Mouse (Mus musculus) gastrocnemius, postnatal 14 days (tissue): ENCODE results near the gene Ltf. TPM values are rescaled to one million over a fixed set of nuclear protein-coding genes. Genes with fewer than 3 reads are reported as not detected.

ENCODE experiments used
- DNase-seq: peaks from one replicate; pipeline ENCODE4 v3.0.0; 2021; ENCODE audit warnings: mixed read lengths
- intact Hi-C: fragments of 180-260 bp; cut with DNase I; formaldehyde crosslinking; loops from one replicate; pipeline ENCODE4 v1.15.1; 2025; ENCODE audit warnings: low total_unique reads
- long read RNA-seq, 2 experiments: library from polyadenylated mRNA; stranded (forward); transcript quantifications; one replicate each; pipeline ENCODE4 v2.0.0; 2021
- total RNA-seq, 2 experiments: library from RNA; stranded (reverse); gene quantifications; 2 replicates each; pipeline ENCODE4 v1.2.3; 2021

Ltf gene
- under 1 TPM; 0.24 to 0.27 TPM for total RNA-seq
- long read RNA-seq, experiment 1 = 0 reads
- long read RNA-seq, experiment 2 = 0 reads

- no peak for DNase-seq
- intact Hi-C loops = no loop called here
These were observed at the start of gene Ltf for GRCm38 (mm10) chr9:111019022-111019421. TSS of gene Ltf (plus strand) at chr9:111019271.

- DNase-seq = no peak
- intact Hi-C loops = no loop called here
These were observed 39.7 kb upstream of the Ltf start for GRCm38 (mm10) chr9:110979411-110979810.

- DNase-seq = no peak
- intact Hi-C loops = no loop called here
These were observed 36.7 kb upstream of the Ltf start for GRCm38 (mm10) chr9:110982351-110982750.

GRCm38 (mm10) chr9:110984096-110984495 lies 35.0 kb upstream of the Ltf start:
- intact Hi-C loops = no loop called here
- no peak for DNase-seq

GRCm38 (mm10) chr9:110985541-110985940 lies 33.5 kb upstream of the Ltf start:
- intact Hi-C loops = no loop called here
- DNase-seq = no peak

GRCm38 (mm10) chr9:110985951-110986350 lies 33.1 kb upstream of the Ltf start:
- intact Hi-C loops = no loop called here

GRCm38 (mm10) chr9:110987331-110987730 lies 31.7 kb upstream of the Ltf start:
- DNase-seq = no peak
- intact Hi-C loops = no loop called here

More at GRCm38 (mm10) chr9:110985951-110986350, 33.1 kb upstream of the Ltf start:
- DNase-seq = no peak

GRCm38 (mm10) chr9:110988078-110988477 lies 31.0 kb upstream of the Ltf start:
- no peak for DNase-seq
- intact Hi-C loops = no loop called here

GRCm38 (mm10) chr9:110989141-110989540 lies 29.9 kb upstream of the Ltf start:
- intact Hi-C loops = no loop called here
- DNase-seq = no peak

GRCm38 (mm10) chr9:110989543-110989942 lies 29.5 kb upstream of the Ltf start:
- DNase-seq = no peak

GRCm38 (mm10) chr9:110990204-110990603 lies 28.9 kb upstream of the Ltf start, which contains the start of gene Rtp3:
TSS of gene Rtp3 (minus strand) at chr9:110990583.
- DNase-seq = peak; percentile 23

More at GRCm38 (mm10) chr9:110989543-110989942, 29.5 kb upstream of the Ltf start:
- intact Hi-C loops = no loop called here

GRCm38 (mm10) chr9:110993281-110993709 lies 25.8 kb upstream of the Ltf start:
- intact Hi-C loops = no loop called here

More at GRCm38 (mm10) chr9:110990204-110990603, 28.9 kb upstream of the Ltf start, which contains the start of gene Rtp3:
- intact Hi-C loops = no loop called here

GRCm38 (mm10) chr9:110994716-110995172 lies 24.3 kb upstream of the Ltf start:
- intact Hi-C loops = loop anchor here (5.0 kb wide), 1 partner anchor 43 kb away; no protein-coding TSS in a partner anchor
- peak; percentile 66 for DNase-seq

More at GRCm38 (mm10) chr9:110993281-110993709, 25.8 kb upstream of the Ltf start:
- DNase-seq = no peak

- intact Hi-C loops = loop anchor here (5.0 kb wide), 1 partner anchor 40 kb away; no protein-coding TSS in a partner anchor
- peak; percentile 75 for DNase-seq
These were observed 21.8 kb upstream of the Ltf start for GRCm38 (mm10) chr9:110997245-110997644.

GRCm38 (mm10) chr9:110999056-110999455 lies 20.0 kb upstream of the Ltf start:
- intact Hi-C loops = loop anchor here (2.0 to 5.0 kb wide), 2 partner anchors 38 to 72 kb away; no protein-coding TSS in a partner anchor
- no peak for DNase-seq

GRCm38 (mm10) chr9:110999856-111000255 lies 19.2 kb upstream of the Ltf start:
- intact Hi-C loops = loop anchor here (2.0 to 5.0 kb wide), 2 partner anchors 37 to 71 kb away; no protein-coding TSS in a partner anchor
- DNase-seq = no peak

- DNase-seq = no peak
- intact Hi-C loops = no loop called here
These were observed 17.4 kb upstream of the Ltf start for GRCm38 (mm10) chr9:111001621-111002020.

- intact Hi-C loops = no loop called here
- DNase-seq = no peak
These were observed 15.8 kb upstream of the Ltf start for GRCm38 (mm10) chr9:111003279-111003678.

- no peak for DNase-seq
- intact Hi-C loops = no loop called here
These were observed 12.5 kb upstream of the Ltf start for GRCm38 (mm10) chr9:111006544-111006943.

- DNase-seq = no peak
- intact Hi-C loops = no loop called here
These were observed 9.3 kb upstream of the Ltf start for GRCm38 (mm10) chr9:111009763-111010162.

GRCm38 (mm10) chr9:111011550-111011949 lies 7.5 kb upstream of the Ltf start:
- DNase-seq = no peak
- intact Hi-C loops = no loop called here
